Mouse (Mus musculus) heart, postnatal 0 days (tissue): ENCODE measurements around the gene Mroh3.

ENCODE experiments used
- CTCF ChIP-seq: IDR thresholded peaks from 2 replicates; pipeline ENCODE4 v1.5.1; 2016; ENCODE audit warnings: antibody characterized with exemption, control low read depth, low read depth
- EP300 ChIP-seq: IDR thresholded peaks from 2 replicates; pipeline ENCODE4 v1.6.1; 2016; ENCODE audit warnings: antibody characterized with exemption, low read depth

- no peak for TF ChIP-seq CTCF
- no peak for TF ChIP-seq EP300
These were observed 47.4 kb upstream of the Mroh3 start for GRCm38 (mm10) chr1:136259893-136260634.
